Mouse (Mus musculus): ENCODE data around the gene Dbp. TPM values are rescaled to one million over a fixed set of nuclear protein-coding genes. Genes with fewer than 3 reads are reported as not detected.

Dbp gene
- polyA plus RNA-seq, 1 experiment from 2014 or later = 6.4 TPM

DNA sequence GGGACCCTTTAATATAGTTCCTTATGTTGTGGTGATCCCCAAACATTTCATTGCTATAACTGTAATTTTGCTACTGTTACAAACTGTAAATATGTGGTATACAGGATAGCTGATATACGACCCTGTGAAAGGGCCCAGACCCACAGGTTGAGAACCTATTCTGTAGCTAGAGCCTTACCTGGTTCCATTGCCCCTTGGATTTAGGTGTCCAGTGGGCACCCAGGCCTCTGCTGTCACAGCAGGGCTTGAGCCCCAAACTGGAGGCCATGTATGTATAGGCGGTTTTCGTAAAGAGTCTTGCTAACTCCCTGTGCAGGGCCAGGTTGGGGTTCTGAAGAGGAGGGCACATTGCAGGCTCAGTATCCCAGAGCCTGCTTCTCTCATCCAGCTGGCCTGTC, 11.6 kb downstream of the Dbp start:
- ATAC-seq (ENCODE audit: insufficient number of reproducible peaks, insufficient read depth, low FRiP score, low read depth) = no peak
- H3K27ac ChIP-seq (ENCODE audit: low read length) = no peak overlapping the region
- no peak overlapping the region; the same call in 1 of the 2 replicates for H3K9ac ChIP-seq (replicated peaks; ENCODE audit: low read depth, low read length)
- peak overlapping the region; percentile 87 for H3K4me2 ChIP-seq (replicated peaks; ENCODE audit: low read depth, low read length)
- H3K4me3 ChIP-seq (ENCODE audit: low read depth, low read length) = peak overlapping the region; percentile 97; the same call in 1 of the 2 replicates
- H3K27me3 ChIP-seq (ENCODE audit: control insufficient read depth, insufficient read depth, low read length) = no peaks in the 10 kb centered on the region
- no peaks in the 10 kb centered on the region for H3K9me3 ChIP-seq (ENCODE audit: control insufficient read depth, low read depth, low read length)
- peaks cover 47% of the 10 kb centered on the region for H3K4me1 ChIP-seq (ENCODE audit: control insufficient read depth, insufficient read depth, low read length)
- H3K36me3 ChIP-seq (ENCODE audit: control insufficient read depth, insufficient read depth, low read length) = peaks cover 39% of the 10 kb centered on the region
- WGBS = 92% methylated on average over 3 of the region's 3 CpGs

DNA sequence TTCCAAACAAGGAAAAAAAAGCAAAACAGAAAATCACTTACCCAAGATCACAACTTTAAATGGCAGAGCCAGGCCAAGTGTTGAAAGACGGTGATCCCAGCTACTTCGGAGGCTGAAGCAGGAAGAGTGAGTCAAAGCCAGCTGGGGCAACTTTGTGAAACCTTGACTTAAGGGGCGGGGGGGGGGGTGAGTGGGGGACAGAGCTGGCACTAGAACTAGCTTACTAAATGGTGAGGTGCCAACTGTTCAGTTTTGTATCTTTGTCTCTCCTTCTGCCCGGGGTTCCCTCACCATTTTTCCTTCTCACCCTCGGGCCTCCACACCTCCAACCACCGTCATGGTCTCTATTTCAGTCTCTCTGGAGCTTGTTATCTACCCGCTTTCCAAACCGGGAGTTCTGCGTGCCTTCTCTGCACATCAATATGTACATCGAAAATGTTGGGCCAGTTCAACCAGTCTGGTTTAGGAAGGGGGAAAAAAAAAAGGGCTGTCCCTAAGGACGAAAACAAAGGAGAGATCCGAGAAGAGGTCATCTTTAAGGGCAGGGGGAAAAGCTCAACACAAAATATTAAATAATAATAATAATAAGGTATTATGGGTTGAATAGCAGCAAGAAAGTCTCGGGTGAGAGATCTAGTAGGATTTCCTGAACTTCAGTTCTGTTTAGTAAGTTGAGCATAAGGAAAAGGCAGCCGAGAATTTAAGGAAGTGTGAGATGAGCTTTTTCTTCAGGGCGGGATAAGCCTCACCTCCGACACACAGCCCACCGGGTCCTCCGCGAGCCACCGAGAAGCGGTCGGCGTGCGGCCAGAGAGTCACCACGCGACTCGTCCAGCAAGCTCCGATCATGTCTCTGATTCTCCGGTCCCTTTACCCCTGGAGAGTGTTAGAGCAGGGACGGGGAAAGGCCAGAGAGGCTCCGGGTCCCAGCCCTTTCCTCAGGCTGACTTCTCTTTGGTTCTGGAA, 12.3 kb downstream of the Dbp start:
- Histone ChIP-seq H3K9me3 (ENCODE audit: control insufficient read depth, low read depth, low read length) (no peaks in the 10 kb centered on the region), H3K4me3 (ENCODE audit: low read depth, low read length) (peak overlapping the region; percentile 97), H3K4me2 (replicated peaks; ENCODE audit: low read depth, low read length) (peak overlapping the region; percentile 87), H3K4me1 (ENCODE audit: control insufficient read depth, insufficient read depth, low read length) (peaks cover 47% of the 10 kb centered on the region), H3K27me3 (ENCODE audit: control insufficient read depth, insufficient read depth, low read length) (no peaks in the 10 kb centered on the region), H3K27ac (ENCODE audit: low read length) (peak overlapping the region; percentile 83), H3K9ac (replicated peaks; ENCODE audit: low read depth, low read length) (peak overlapping the region; percentile 52), H3K36me3 (ENCODE audit: control insufficient read depth, insufficient read depth, low read length) (peaks cover 36% of the 10 kb centered on the region)
- no peak for ATAC-seq (ENCODE audit: insufficient number of reproducible peaks, insufficient read depth, low FRiP score, low read depth)
- 11% methylated on average over 31 of the region's 31 CpGs for WGBS

DNA sequence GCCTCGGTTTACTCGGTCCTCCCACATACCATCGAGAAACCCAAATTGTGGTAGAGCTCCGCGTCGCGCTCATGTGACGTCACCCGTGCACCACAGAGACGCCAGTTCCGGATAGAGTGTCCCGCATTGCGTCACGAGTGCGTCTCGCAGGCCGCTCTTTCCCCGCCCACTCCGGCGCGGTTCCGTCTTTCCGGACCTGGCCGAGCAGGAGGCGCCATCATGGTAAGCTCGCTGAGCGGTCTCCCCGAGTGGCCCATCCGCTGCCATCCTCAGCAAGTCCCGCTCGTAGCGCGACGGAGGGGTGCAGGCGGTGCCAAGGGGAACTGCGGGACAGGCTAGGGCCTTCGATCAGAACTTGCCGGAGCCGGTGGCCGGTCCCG, 13.0 kb downstream of the Dbp start, which contains the start of gene Sphk2:
Gene Sphk2, minus strand, starts transcription at position 85 of the 380 bp plus-strand sequence.
- peak; percentile 64 for ATAC-seq (ENCODE audit: insufficient number of reproducible peaks, insufficient read depth, low FRiP score, low read depth)
- peak within 1 kb of the TSS; percentile 99 for H3K9ac ChIP-seq (replicated peaks; ENCODE audit: low read depth, low read length)
- peaks cover 47% of the 10 kb centered on the region for H3K4me1 ChIP-seq (ENCODE audit: control insufficient read depth, insufficient read depth, low read length)
- H3K4me3 ChIP-seq (ENCODE audit: low read depth, low read length) = peak within 1 kb of the TSS; percentile 97
- under 1% methylated on average over 41 of the region's 41 CpGs for WGBS
- no peaks in the 10 kb centered on the region for H3K27me3 ChIP-seq (ENCODE audit: control insufficient read depth, insufficient read depth, low read length)
- peak within 1 kb of the TSS; percentile 83 for H3K27ac ChIP-seq (ENCODE audit: low read length)
- peaks cover 29% of the 10 kb centered on the region for H3K36me3 ChIP-seq (ENCODE audit: control insufficient read depth, insufficient read depth, low read length)
- peak within 1 kb of the TSS; percentile 87 for H3K4me2 ChIP-seq (replicated peaks; ENCODE audit: low read depth, low read length)
- H3K9me3 ChIP-seq (ENCODE audit: control insufficient read depth, low read depth, low read length) = no peaks in the 10 kb centered on the region

DNA sequence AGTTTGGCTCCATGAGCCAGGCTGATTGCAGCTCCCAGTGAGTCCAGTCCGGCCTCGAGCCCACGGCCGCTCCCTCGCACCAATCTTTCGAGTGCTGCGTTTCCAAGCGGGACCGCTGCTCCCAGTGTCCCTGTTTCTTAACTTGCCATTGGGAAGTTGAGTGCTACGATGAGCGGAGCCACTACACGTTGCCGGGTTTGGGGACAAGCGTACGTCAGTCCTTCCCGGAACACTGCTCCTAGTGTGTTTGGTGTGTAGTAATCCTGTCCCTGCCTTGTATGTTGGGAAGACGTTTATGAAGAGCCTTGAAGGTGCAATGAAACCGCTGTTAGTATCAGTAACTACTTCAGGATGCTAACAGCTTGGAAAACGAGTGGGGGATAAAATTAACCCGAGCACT, 13.4 kb downstream of the Dbp start:
- Histone ChIP-seq H3K9ac (replicated peaks; ENCODE audit: low read depth, low read length) (peak overlapping the region; percentile 99), H3K4me1 (ENCODE audit: control insufficient read depth, insufficient read depth, low read length) (peaks cover 44% of the 10 kb centered on the region)
- WGBS = under 1% methylated on average over 20 of the region's 20 CpGs

DNA sequence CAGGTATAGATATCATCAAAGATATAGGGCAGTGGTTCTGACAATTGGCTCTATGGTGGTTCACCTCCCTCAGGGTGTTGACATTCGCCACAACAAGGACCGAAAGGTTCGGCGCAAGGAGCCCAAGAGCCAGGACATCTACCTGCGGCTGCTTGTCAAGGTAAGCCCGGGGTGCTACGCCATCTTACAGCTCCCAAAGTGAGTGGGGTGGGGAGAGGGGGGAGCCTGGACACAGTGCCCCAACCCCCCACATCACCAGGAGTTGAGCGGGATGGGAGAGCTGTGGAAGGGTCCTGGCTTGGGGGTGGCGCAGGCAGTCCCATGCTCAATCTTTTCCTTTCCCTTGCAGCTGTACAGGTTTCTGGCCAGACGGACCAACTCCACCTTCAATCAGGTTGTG, 14.3 kb downstream of the Dbp start:
- Histone ChIP-seq H3K9me3 (ENCODE audit: control insufficient read depth, low read depth, low read length) (no peaks in the 10 kb centered on the region), H3K4me3 (ENCODE audit: low read depth, low read length) (peak overlapping the region; percentile 97), H3K4me1 (ENCODE audit: control insufficient read depth, insufficient read depth, low read length) (peaks cover 36% of the 10 kb centered on the region), H3K27me3 (ENCODE audit: control insufficient read depth, insufficient read depth, low read length) (no peaks in the 10 kb centered on the region), H3K27ac (ENCODE audit: low read length) (no peak overlapping the region), H3K9ac (replicated peaks; ENCODE audit: low read depth, low read length) (peak overlapping the region; percentile 99; the same call in 1 of the 2 replicates), H3K4me2 (replicated peaks; ENCODE audit: low read depth, low read length) (peak overlapping the region; percentile 82), H3K36me3 (ENCODE audit: control insufficient read depth, insufficient read depth, low read length) (peaks cover 32% of the 10 kb centered on the region)
- no peak for ATAC-seq (ENCODE audit: insufficient number of reproducible peaks, insufficient read depth, low FRiP score, low read depth)
- 74% methylated on average over 10 of the region's 10 CpGs for whole genome bisulfite sequencing

More for the DNA sequence above, 13.4 kb downstream of the Dbp start:
- Histone ChIP-seq H3K4me2 (replicated peaks; ENCODE audit: low read depth, low read length) (peak overlapping the region; percentile 82), H3K27me3 (ENCODE audit: control insufficient read depth, insufficient read depth, low read length) (no peaks in the 10 kb centered on the region), H3K36me3 (ENCODE audit: control insufficient read depth, insufficient read depth, low read length) (peaks cover 29% of the 10 kb centered on the region), H3K27ac (ENCODE audit: low read length) (peak overlapping the region; percentile 83), H3K4me3 (ENCODE audit: low read depth, low read length) (peak overlapping the region; percentile 97), H3K9me3 (ENCODE audit: control insufficient read depth, low read depth, low read length) (no peaks in the 10 kb centered on the region)
- no peak for ATAC-seq (ENCODE audit: insufficient number of reproducible peaks, insufficient read depth, low FRiP score, low read depth)

DNA sequence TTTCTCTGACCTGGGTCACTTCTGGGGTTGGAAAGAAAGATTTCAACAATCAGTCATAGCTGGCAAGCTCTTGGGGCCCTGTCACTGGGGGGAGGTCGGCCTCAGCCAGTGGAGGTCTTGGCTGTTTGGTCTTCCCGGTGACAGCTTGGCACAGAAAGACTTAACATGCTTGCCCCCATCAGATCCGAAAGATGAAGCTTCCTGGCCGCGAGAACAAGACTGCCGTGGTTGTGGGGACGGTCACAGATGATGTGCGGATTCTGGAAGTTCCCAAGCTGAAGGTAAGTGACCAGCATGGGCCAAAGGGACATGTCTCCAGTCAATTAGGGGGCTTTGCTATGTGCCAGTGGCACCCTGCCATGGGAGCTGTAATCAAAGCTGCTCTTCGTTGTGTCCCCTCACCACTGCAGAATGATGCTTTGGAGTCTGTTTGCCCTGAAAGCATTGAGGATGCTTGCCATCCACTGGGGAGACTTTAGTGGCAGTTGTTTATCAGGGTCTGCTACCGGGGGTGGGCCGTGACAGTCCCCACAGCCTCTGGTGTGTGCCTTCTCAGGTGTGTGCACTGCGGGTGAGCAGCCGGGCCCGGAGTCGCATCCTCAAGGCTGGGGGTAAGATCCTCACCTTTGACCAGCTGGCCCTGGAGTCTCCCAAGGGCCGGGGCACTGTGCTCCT, 15.0 kb downstream of the Dbp start:
- peaks cover 37% of the 10 kb centered on the region for H3K36me3 ChIP-seq (ENCODE audit: control insufficient read depth, insufficient read depth, low read length)
- no peak overlapping the region for H3K9ac ChIP-seq (replicated peaks; ENCODE audit: low read depth, low read length)
- H3K27me3 ChIP-seq (ENCODE audit: control insufficient read depth, insufficient read depth, low read length) = no peaks in the 10 kb centered on the region
- 0 out of 2 replicates have a peak overlapping the region, but pooled peaks have one; percentile 18 for H3K4me2 ChIP-seq (replicated peaks; ENCODE audit: low read depth, low read length)
- ATAC-seq (ENCODE audit: insufficient number of reproducible peaks, insufficient read depth, low FRiP score, low read depth) = no peak
- peak overlapping the region; percentile 15; the same call in 1 of the 2 replicates for H3K27ac ChIP-seq (ENCODE audit: low read length)
- peak overlapping the region; percentile 97; the same call in 1 of the 2 replicates for H3K4me3 ChIP-seq (ENCODE audit: low read depth, low read length)
- H3K4me1 ChIP-seq (ENCODE audit: control insufficient read depth, insufficient read depth, low read length) = peaks cover 31% of the 10 kb centered on the region
- no peaks in the 10 kb centered on the region for H3K9me3 ChIP-seq (ENCODE audit: control insufficient read depth, low read depth, low read length)
- 86% methylated on average over 15 of the region's 16 CpGs for WGBS

DNA sequence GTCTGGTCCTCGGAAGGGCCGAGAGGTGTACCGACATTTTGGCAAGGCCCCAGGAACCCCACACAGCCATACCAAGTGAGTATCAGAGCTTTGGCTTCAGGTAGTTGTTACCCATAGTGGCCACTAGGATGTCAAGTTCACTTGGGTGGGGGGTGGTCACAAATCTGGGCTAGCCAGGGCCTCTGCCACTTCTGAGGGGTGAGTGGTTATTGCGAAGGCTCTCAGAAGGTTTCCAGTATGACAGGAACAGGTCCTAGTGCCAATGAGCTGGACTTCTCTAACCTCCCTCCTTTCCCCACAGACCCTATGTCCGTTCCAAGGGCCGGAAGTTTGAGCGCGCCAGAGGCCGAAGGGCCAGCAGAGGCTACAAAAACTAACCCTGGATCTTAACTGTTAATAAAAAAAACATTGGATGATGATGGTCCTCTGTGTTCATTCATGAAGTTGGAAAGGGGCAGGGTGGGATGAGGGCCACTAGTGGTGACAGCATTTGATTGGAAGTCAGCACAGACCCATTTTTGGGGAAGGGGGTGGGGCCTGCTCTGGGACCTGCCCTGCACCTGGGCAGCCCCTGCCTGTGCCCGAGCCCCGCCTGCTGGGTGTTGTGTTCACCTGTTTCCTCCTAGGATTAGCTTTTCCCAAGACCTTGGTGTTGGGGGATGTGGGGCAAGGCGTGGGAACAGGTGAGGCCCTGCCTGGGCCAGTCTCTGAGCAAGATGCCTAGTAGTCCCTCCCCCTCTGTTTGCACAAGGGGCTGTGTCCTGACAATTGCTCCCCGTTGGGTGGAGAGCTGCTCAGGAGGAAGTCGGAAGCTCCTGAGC, 15.7 kb downstream of the Dbp start, which contains the start of gene Fam83e:
Gene Fam83e, plus strand, starts transcription at position 800 of the 821 bp plus-strand sequence.
- Histone ChIP-seq H3K9ac (replicated peaks; ENCODE audit: low read depth, low read length) (no peak within 1 kb of the TSS), H3K4me3 (ENCODE audit: low read depth, low read length) (peak within 1 kb of the TSS; percentile 8; the same call in 1 of the 2 replicates)

More for the DNA sequence above, 15.7 kb downstream of the Dbp start, which contains the start of gene Fam83e:
- peak within 1 kb of the TSS; percentile 63; the same call in 1 of the 2 replicates for H3K27ac ChIP-seq (ENCODE audit: low read length)
- WGBS = 76% methylated on average over 14 of the region's 14 CpGs
- H3K27me3 ChIP-seq (ENCODE audit: control insufficient read depth, insufficient read depth, low read length) = no peaks in the 10 kb centered on the region
- H3K4me1 ChIP-seq (ENCODE audit: control insufficient read depth, insufficient read depth, low read length) = peaks cover 28% of the 10 kb centered on the region
- peak; percentile 74 for ATAC-seq (ENCODE audit: insufficient number of reproducible peaks, insufficient read depth, low FRiP score, low read depth)
- peak within 1 kb of the TSS; percentile 18 for H3K4me2 ChIP-seq (replicated peaks; ENCODE audit: low read depth, low read length)
- H3K9me3 ChIP-seq (ENCODE audit: control insufficient read depth, low read depth, low read length) = no peaks in the 10 kb centered on the region
- peaks cover 39% of the 10 kb centered on the region for H3K36me3 ChIP-seq (ENCODE audit: control insufficient read depth, insufficient read depth, low read length)
